Comparison of ENCODE assay signal across 8 mouse cellular contexts in the genomic region with DNA sequence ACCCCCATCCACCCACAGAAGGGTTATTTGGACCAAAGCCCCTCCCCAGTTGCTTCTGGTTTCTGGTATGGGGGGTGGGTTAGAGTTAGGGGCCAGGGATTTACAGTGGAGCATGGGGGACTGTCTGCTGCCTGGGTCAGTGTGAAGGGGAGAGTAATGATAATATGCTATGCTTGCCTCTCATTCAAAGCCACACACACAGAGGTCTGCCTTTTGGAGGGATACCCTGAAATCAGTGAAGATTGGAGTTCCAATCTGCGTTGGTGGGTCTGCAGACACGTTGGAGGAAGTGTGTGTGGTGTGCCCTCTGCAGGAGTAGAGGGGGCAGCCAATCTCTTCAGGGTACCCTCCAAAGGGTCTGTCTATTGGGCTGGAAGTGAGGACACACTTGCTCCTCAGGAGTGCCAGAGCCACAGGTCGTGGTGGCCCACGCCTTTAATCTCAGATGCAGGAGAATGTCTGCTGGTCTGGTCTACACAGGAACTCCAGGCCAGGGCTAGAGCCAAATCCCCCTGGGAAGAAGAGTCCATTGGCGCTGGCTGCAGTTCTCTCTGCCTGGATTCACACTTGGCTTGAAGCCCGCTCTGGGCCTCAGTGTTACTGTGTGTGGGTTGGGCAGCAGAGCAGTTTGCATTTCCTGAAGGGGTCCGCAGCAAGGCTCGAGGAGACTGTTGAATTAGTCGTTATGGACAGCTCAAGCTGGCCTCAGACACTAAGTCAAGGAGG. TPM values are rescaled to one million over a fixed set of nuclear protein-coding genes. Genes with fewer than 3 reads are reported as not detected.
DNase-seq lines count a peak whose midpoint lies in the region; ATAC-seq and TF ChIP-seq lines count a peak whose summit lies in the region.

No protein-coding gene starts in this region.

- 30% methylated on average over 9 of the region's 9 CpGs for WGBS in kidney, postnatal 0 days
- 13% methylated on average over 9 of the region's 9 CpGs for WGBS in hindbrain, embryonic 13.5 days
- 11% methylated on average over 9 of the region's 9 CpGs for WGBS in midbrain, embryonic 16.5 days

- no peaks in the 10 kb centered on the region for H3K9me3 ChIP-seq in kidney, postnatal 0 days (replicated peaks; ENCODE audit: low read length)
- H3K9me3 ChIP-seq in hindbrain, embryonic 13.5 days = no peaks in the 10 kb centered on the region
- no peaks in the 10 kb centered on the region for H3K9me3 ChIP-seq in midbrain, embryonic 16.5 days (replicated peaks; ENCODE audit: control insufficient read depth, low read length, poor library complexity, severe bottlenecking)

- no peak overlapping the region for H3K27ac ChIP-seq in kidney, postnatal 0 days
- peak overlapping the region; percentile 96 for H3K27ac ChIP-seq in hindbrain, embryonic 13.5 days
- H3K27ac ChIP-seq in midbrain, embryonic 16.5 days (ENCODE audit: low read length) = peak overlapping the region; percentile 91

- peak overlapping the region; percentile 88 for H3K4me2 ChIP-seq in kidney, postnatal 0 days (ENCODE audit: low read length)
- peak overlapping the region; percentile 91 for H3K4me2 ChIP-seq in hindbrain, embryonic 13.5 days
- H3K4me2 ChIP-seq in midbrain, embryonic 16.5 days (ENCODE audit: low read length) = peak overlapping the region; percentile 96

- H3K9ac ChIP-seq in kidney, postnatal 0 days (ENCODE audit: low read depth, low read length) = no peak overlapping the region
- H3K9ac ChIP-seq in hindbrain, embryonic 13.5 days = peak overlapping the region; percentile 95
- peak overlapping the region; percentile 81 for H3K9ac ChIP-seq in midbrain, embryonic 16.5 days (ENCODE audit: low read depth, low read length)

- peaks cover 26% of the 10 kb centered on the region for H3K27me3 ChIP-seq in kidney, postnatal 0 days (ENCODE audit: insufficient read depth, low read length)
- H3K27me3 ChIP-seq in hindbrain, embryonic 13.5 days = no peaks in the 10 kb centered on the region
- no peaks in the 10 kb centered on the region for H3K27me3 ChIP-seq in midbrain, embryonic 16.5 days (ENCODE audit: control insufficient read depth, insufficient read depth, low read depth, low read length)

- no peak for DNase-seq in kidney, postnatal 0 days (ENCODE audit: low spot score)
- DNase-seq in kidney, adult 9 months = no peak
- DNase-seq in cerebellum, adult 9-11 months = peak; percentile 73
- DNase-seq in urinary bladder, postnatal 36 days (ENCODE audit: low spot score in 2 of 2) = no peak
- DNase-seq in layer of hippocampus, adult 9-11 months = no peak

- ATAC-seq in kidney, postnatal 0 days (replicated peaks; ENCODE audit: low FRiP score, low read depth) = no peak
- no peak for ATAC-seq in hindbrain, embryonic 13.5 days (ENCODE audit: low FRiP score)
- ATAC-seq in midbrain, embryonic 16.5 days = no peak
- no peak for ATAC-seq in megakaryocyte-erythroid progenitor cell, adult 5-6 weeks (replicated peaks; ENCODE audit: low FRiP score, low TSS enrichment, poor library complexity, severe bottlenecking)

- no peak for TF ChIP-seq CTCF in kidney, postnatal 0 days (IDR thresholded peaks at IDR 0.05; ENCODE audit: low read depth)

- H3K36me3 ChIP-seq in kidney, postnatal 0 days (ENCODE audit: insufficient read depth, low read length) = no peaks in the 10 kb centered on the region
- no peaks in the 10 kb centered on the region for H3K36me3 ChIP-seq in hindbrain, embryonic 13.5 days
- no peaks in the 10 kb centered on the region for H3K36me3 ChIP-seq in midbrain, embryonic 16.5 days (ENCODE audit: control insufficient read depth, insufficient read depth, low read length)

- H3K4me3 ChIP-seq in kidney, postnatal 0 days (replicated peaks; ENCODE audit: low read depth, low read length) = peak overlapping the region; percentile 46
- peak overlapping the region; percentile 75 for H3K4me3 ChIP-seq in hindbrain, embryonic 13.5 days
- H3K4me3 ChIP-seq in midbrain, embryonic 16.5 days (ENCODE audit: low read depth, low read length) = peak overlapping the region; percentile 59

- H3K4me1 ChIP-seq in kidney, postnatal 0 days (replicated peaks; ENCODE audit: insufficient read depth, low read length) = peaks cover 27% of the 10 kb centered on the region
- peaks cover 71% of the 10 kb centered on the region for H3K4me1 ChIP-seq in hindbrain, embryonic 13.5 days (replicated peaks)
- H3K4me1 ChIP-seq in midbrain, embryonic 16.5 days (ENCODE audit: control insufficient read depth, insufficient read depth, low read length) = peaks cover 35% of the 10 kb centered on the region

RNA-seq across cellular contexts. Expression of a gene that starts 1.7 kb away (rescaled TPM):
- polyA plus RNA-seq in kidney, postnatal 0 days (2015; fragmentation: Nextera tagmentation; extraction: Ambion mirVana) = 0.70 and 0.72 TPM in 2 replicates
- 187 and 197 TPM in 2 replicates for polyA plus RNA-seq in hindbrain, embryonic 13.5 days (2015; fragmentation: Nextera tagmentation; extraction: Ambion mirVana)
- 223 and 226 TPM in 2 replicates for polyA plus RNA-seq in midbrain, embryonic 16.5 days (2015; fragmentation: Nextera tagmentation; extraction: Ambion mirVana)
- total RNA-seq in megakaryocyte-erythroid progenitor cell, adult 5-6 weeks (2014; fragmentation: Nextera tagmentation) = 2.5 and 2.9 TPM in 2 replicates
- total RNA-seq in megakaryocyte-erythroid progenitor cell, adult 5-6 weeks (2017) = 0.19 and 14.6 TPM in 2 replicates

RNA-seq across cellular contexts. Expression of a gene that starts 16.3 kb away (rescaled TPM):
- 21.6 and 25.0 TPM in 2 replicates for polyA plus RNA-seq in kidney, postnatal 0 days (2015; fragmentation: Nextera tagmentation; extraction: Ambion mirVana)
- 8.6 and 13.1 TPM in 2 replicates for polyA plus RNA-seq in hindbrain, embryonic 13.5 days (2015; fragmentation: Nextera tagmentation; extraction: Ambion mirVana)
- polyA plus RNA-seq in midbrain, embryonic 16.5 days (2015; fragmentation: Nextera tagmentation; extraction: Ambion mirVana) = 2.5 and 2.7 TPM in 2 replicates
- total RNA-seq in megakaryocyte-erythroid progenitor cell, adult 5-6 weeks (2014; fragmentation: Nextera tagmentation) = not detected in 2 replicates
- total RNA-seq in megakaryocyte-erythroid progenitor cell, adult 5-6 weeks (2017) = not detected in 2 replicates

RNA-seq across cellular contexts. Expression of a gene that starts 23.7 kb away (rescaled TPM):
- 460 and 496 TPM in 2 replicates for polyA plus RNA-seq in kidney, postnatal 0 days (2015; fragmentation: Nextera tagmentation; extraction: Ambion mirVana)
- 42.4 and 44.0 TPM in 2 replicates for polyA plus RNA-seq in hindbrain, embryonic 13.5 days (2015; fragmentation: Nextera tagmentation; extraction: Ambion mirVana)
- polyA plus RNA-seq in midbrain, embryonic 16.5 days (2015; fragmentation: Nextera tagmentation; extraction: Ambion mirVana) = 81.2 and 89.7 TPM in 2 replicates
- 34.9 and 39.2 TPM in 2 replicates for total RNA-seq in megakaryocyte-erythroid progenitor cell, adult 5-6 weeks (2014; fragmentation: Nextera tagmentation)
- 28.1 and 35.4 TPM in 2 replicates for total RNA-seq in megakaryocyte-erythroid progenitor cell, adult 5-6 weeks (2017)

RNA-seq across cellular contexts. Expression of a gene that starts 57.2 kb away (rescaled TPM):
- polyA plus RNA-seq in kidney, postnatal 0 days (2015; fragmentation: Nextera tagmentation; extraction: Ambion mirVana) = 23.7 and 24.1 TPM in 2 replicates
- 1.7 and 2.1 TPM in 2 replicates for polyA plus RNA-seq in hindbrain, embryonic 13.5 days (2015; fragmentation: Nextera tagmentation; extraction: Ambion mirVana)
- polyA plus RNA-seq in midbrain, embryonic 16.5 days (2015; fragmentation: Nextera tagmentation; extraction: Ambion mirVana) = 0.46 and 1.5 TPM in 2 replicates
- 0.74 and 0.98 TPM in 2 replicates for total RNA-seq in megakaryocyte-erythroid progenitor cell, adult 5-6 weeks (2014; fragmentation: Nextera tagmentation)
- total RNA-seq in megakaryocyte-erythroid progenitor cell, adult 5-6 weeks (2017) = 5.6 TPM in 1 of 2 replicates, not detected in the other

Comparison
In these comparisons a context has a peak if more than half of its experiments do, and no peak if none do; other contexts are left out.
1. RNA of a gene that starts 1.7 kb away (polyA plus RNA-seq): 223 to 226 TPM in midbrain, embryonic 16.5 days and 187 to 197 TPM in hindbrain, embryonic 13.5 days; 0.70 to 0.72 TPM in kidney, postnatal 0 days; every median in the first group is over 100 times any median in the second.
2. Peak in every context shown above with its lines, with median percentiles within 50 percentile points of each other: H3K4me2 ChIP-seq and H3K4me3 ChIP-seq.